Mouse (Mus musculus): ENCODE data around the gene Vav3.

GRCm38 (mm10) chr3:109353814-109354213 lies 13.4 kb downstream of the Vav3 start:
- TF ChIP-seq CTCF (IDR thresholded peaks at IDR 0.05; ENCODE audit: control insufficient read depth, insufficient read depth, insufficient replicate concordance, low read depth, low read length) (no peak), POLR2A (IDR thresholded peaks at IDR 0.05; ENCODE audit: control insufficient read depth, low read depth, low read length) (no peak)

Data from testis, adult 2 months (tissue).